Comparison of ENCODE assay signal across 10 mouse cellular contexts in the genomic region with DNA sequence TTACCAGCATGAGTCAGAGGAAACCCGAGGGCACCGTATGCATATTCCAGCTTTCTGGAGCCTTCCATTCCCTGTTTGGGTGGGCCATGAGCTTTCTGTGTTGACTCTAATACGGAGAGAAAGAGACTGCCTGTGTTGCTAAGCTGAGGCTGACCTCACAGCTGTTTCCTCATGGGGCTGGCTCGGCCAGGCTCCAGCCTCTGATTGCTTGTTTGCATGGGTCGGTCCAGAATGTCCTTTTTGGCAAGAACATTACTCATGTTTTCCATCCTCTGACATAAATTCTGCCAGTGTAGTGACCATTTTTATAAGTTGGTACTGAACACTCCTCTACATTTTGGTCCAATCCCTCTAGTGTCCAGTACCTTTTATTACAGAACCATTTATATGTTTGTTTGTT. TPM values are rescaled to one million over a fixed set of nuclear protein-coding genes. Genes with fewer than 3 reads are reported as not detected.
DNase-seq lines count a peak whose midpoint lies in the region; ATAC-seq and TF ChIP-seq lines count a peak whose summit lies in the region.
"Had no signal": no experiment of that assay in that cellular context is flagged by ENCODE, and none has a peak within 500 bp of the region (broad histone marks: within the 10 kb centered on the region; RNA-seq: fewer than 3 reads in every experiment).

No protein-coding gene starts in this region.

- H3K4me2 ChIP-seq in intestine, postnatal 0 days (replicated peaks; ENCODE audit: low read depth) = no peak overlapping the region
- no peak overlapping the region for H3K4me2 ChIP-seq in intestine, embryonic 15.5 days (replicated peaks)
- no peak overlapping the region for H3K4me2 ChIP-seq in limb, embryonic 14.5 days (replicated peaks; ENCODE audit: low read depth, low read length, severe bottlenecking)
- H3K4me2 ChIP-seq in forebrain, embryonic 15.5 days (replicated peaks) = no peak overlapping the region
- H3K4me2 ChIP-seq: hindbrain, embryonic 13.5 days had no signal

- no peak overlapping the region for H3K27ac ChIP-seq in intestine, postnatal 0 days (ENCODE audit: low read depth, low read length)
- H3K27ac ChIP-seq in intestine, embryonic 15.5 days = no peak overlapping the region
- no peak overlapping the region for H3K27ac ChIP-seq in limb, embryonic 14.5 days (replicated peaks; ENCODE audit: low read depth, low read length)
- H3K27ac ChIP-seq in forebrain, embryonic 15.5 days (replicated peaks) = no peak overlapping the region
- H3K27ac ChIP-seq: hindbrain, embryonic 13.5 days had no signal

- no peak for TF ChIP-seq POLR2A in limb, embryonic 14.5 days (IDR thresholded peaks at IDR 0.05; ENCODE audit: borderline replicate concordance, extremely low read depth, insufficient read depth, insufficient read length)

- no peaks in the 10 kb centered on the region for H3K4me1 ChIP-seq in intestine, postnatal 0 days (replicated peaks; ENCODE audit: control insufficient read depth, insufficient read depth, low read length)
- no peaks in the 10 kb centered on the region for H3K4me1 ChIP-seq in intestine, embryonic 15.5 days (replicated peaks)
- H3K4me1 ChIP-seq in limb, embryonic 14.5 days (ENCODE audit: control insufficient read depth, insufficient read depth, low read length) = peaks cover 15% of the 10 kb centered on the region
- no peaks in the 10 kb centered on the region for H3K4me1 ChIP-seq in forebrain, embryonic 15.5 days
- H3K4me1 ChIP-seq: hindbrain, embryonic 13.5 days had no signal

- ATAC-seq in intestine, postnatal 0 days = no peak
- no peak for ATAC-seq in intestine, embryonic 15.5 days
- ATAC-seq in limb, embryonic 14.5 days (ENCODE audit: low FRiP score, low read depth) = no peak; the same call in 1 of the 2 replicates
- ATAC-seq in forebrain, embryonic 15.5 days (replicated peaks) = no peak

- no peaks in the 10 kb centered on the region for H3K27me3 ChIP-seq in intestine, postnatal 0 days (replicated peaks; ENCODE audit: control insufficient read depth, insufficient read depth, low read length)
- no peaks in the 10 kb centered on the region for H3K27me3 ChIP-seq in intestine, embryonic 15.5 days (replicated peaks)
- H3K27me3 ChIP-seq in limb, embryonic 14.5 days (ENCODE audit: control insufficient read depth, insufficient read depth, low read length) = no peaks in the 10 kb centered on the region
- H3K27me3 ChIP-seq in forebrain, embryonic 15.5 days = no peaks in the 10 kb centered on the region
- H3K27me3 ChIP-seq: hindbrain, embryonic 13.5 days had no signal

- TF ChIP-seq CTCF in intestine, postnatal 0 days (IDR thresholded peaks at IDR 0.05; ENCODE audit: low read depth) = 0 out of 2 replicates have a peak, but pooled peaks have one; percentile 5

- H3K4me3 ChIP-seq in intestine, postnatal 0 days (ENCODE audit: low read depth, low read length) = no peak overlapping the region
- no peak overlapping the region for H3K4me3 ChIP-seq in intestine, embryonic 15.5 days (replicated peaks)
- H3K4me3 ChIP-seq in limb, embryonic 14.5 days (replicated peaks; ENCODE audit: low read length) = no peak overlapping the region
- H3K4me3 ChIP-seq in forebrain, embryonic 15.5 days = no peak overlapping the region
- H3K4me3 ChIP-seq: hindbrain, embryonic 13.5 days had no signal

- DNase-seq in adrenal gland, adult 18-20 months (ENCODE audit: low spot score in 2 of 2) = peak; percentile 35 to 62
- peak; percentile 84 to 90 for DNase-seq in gastrocnemius, postnatal 36 days
- DNase-seq in limb, embryonic 14.5 days (ENCODE audit: low spot score) = peak; percentile 73
- DNase-seq in spleen, postnatal 14 days (ENCODE audit: low spot score in 2 of 2) = no peak
- DNase-seq in cerebellum, postnatal 4 days (ENCODE audit: low spot score in 2 of 2) = no peak

- no peaks in the 10 kb centered on the region for H3K36me3 ChIP-seq in intestine, postnatal 0 days (ENCODE audit: control insufficient read depth, insufficient read depth)
- no peaks in the 10 kb centered on the region for H3K36me3 ChIP-seq in intestine, embryonic 15.5 days
- no peaks in the 10 kb centered on the region for H3K36me3 ChIP-seq in limb, embryonic 14.5 days (ENCODE audit: control insufficient read depth, insufficient read depth, low read length)
- no peaks in the 10 kb centered on the region for H3K36me3 ChIP-seq in forebrain, embryonic 15.5 days
- H3K36me3 ChIP-seq: hindbrain, embryonic 13.5 days had no signal

- intact Hi-C loops in gastrocnemius, postnatal 36 days (cut with DNase I) = loop anchor here (1.0 to 2.0 kb wide), 2 partner anchors 114 to 364 kb away; no protein-coding TSS in a partner anchor

- H3K9ac ChIP-seq in intestine, postnatal 0 days (ENCODE audit: low read depth, low read length) = no peak overlapping the region
- H3K9ac ChIP-seq in intestine, embryonic 15.5 days = no peak overlapping the region
- H3K9ac ChIP-seq in limb, embryonic 14.5 days (ENCODE audit: low read depth, low read length, severe bottlenecking) = no peak overlapping the region
- H3K9ac ChIP-seq in forebrain, embryonic 15.5 days (replicated peaks) = no peak overlapping the region
- H3K9ac ChIP-seq: hindbrain, embryonic 13.5 days had no signal

- 60% methylated on average over 5 of the region's 5 CpGs for WGBS in intestine, postnatal 0 days
- WGBS in intestine, embryonic 15.5 days = 65% methylated on average over 5 of the region's 5 CpGs
- 57% methylated on average over 5 of the region's 5 CpGs for WGBS in limb, embryonic 14.5 days
- 82% methylated on average over 5 of the region's 5 CpGs for WGBS in forebrain, embryonic 15.5 days

- H3K9me3 ChIP-seq in intestine, postnatal 0 days (ENCODE audit: control insufficient read depth) = no peaks in the 10 kb centered on the region
- H3K9me3 ChIP-seq in intestine, embryonic 15.5 days = no peaks in the 10 kb centered on the region
- no peaks in the 10 kb centered on the region for H3K9me3 ChIP-seq in limb, embryonic 14.5 days (ENCODE audit: control insufficient read depth, low read length)
- no peaks in the 10 kb centered on the region for H3K9me3 ChIP-seq in forebrain, embryonic 15.5 days
- H3K9me3 ChIP-seq: hindbrain, embryonic 13.5 days had no signal

RNA-seq across cellular contexts. Expression of a gene that starts 35.6 kb away (rescaled TPM):
- polyA plus RNA-seq in intestine, postnatal 0 days (2015; fragmentation: Nextera tagmentation; extraction: Ambion mirVana) = 1.4 and 2.1 TPM in 2 replicates
- not detected in 2 replicates for polyA plus RNA-seq in intestine, embryonic 15.5 days (2015; fragmentation: Nextera tagmentation; extraction: Ambion mirVana)
- total RNA-seq in adrenal gland, adult 18-20 months (2021) = not detected
- not detected for total RNA-seq in gastrocnemius, postnatal 36 days (2021)
- not detected in 2 replicates for polyA plus RNA-seq in limb, embryonic 14.5 days (2012; rRNA removed)
- polyA plus RNA-seq in limb, embryonic 14.5 days (2014; fragmentation: Nextera tagmentation; extraction: Ambion mirVana) = not detected in 2 replicates
- not detected in 2 replicates for polyA plus RNA-seq in forebrain, embryonic 15.5 days (2015; fragmentation: Nextera tagmentation; extraction: Ambion mirVana)
- total RNA-seq: megakaryocyte progenitor cell, adult 5-6 weeks had no signal
- polyA plus RNA-seq: hindbrain, embryonic 13.5 days had no signal

Comparison
In these comparisons a context has a peak if more than half of its experiments do, and no peak if none do; other contexts are left out.
1. DNase-seq: peak in adrenal gland, adult 18-20 months (2 of 2), gastrocnemius, postnatal 36 days (2 of 2) and limb, embryonic 14.5 days (single experiment); none in spleen, postnatal 14 days (0 of 2) and cerebellum, postnatal 4 days (0 of 2).